Mouse (Mus musculus) liver, postnatal 0 days (tissue): ENCODE measurements at regions not wholly inside any gene's neighbourhood (a gene's known extent, or its start where the extent isn't known, plus 50 kb on each side); places are given as distances from the start of the nearest gene placed in this dataset.

ENCODE experiments used
- CTCF ChIP-seq: sonication (generic); IDR thresholded peaks from 2 replicates; pipeline ENCODE4 v1.5.1; 2016; ENCODE audit warnings: antibody characterized with exemption, low read depth
- EP300 ChIP-seq: IDR thresholded peaks from 2 replicates; pipeline ENCODE4 v1.6.1; 2016; ENCODE audit warnings: antibody characterized with exemption, low read depth, mild to moderate bottlenecking

DNA sequence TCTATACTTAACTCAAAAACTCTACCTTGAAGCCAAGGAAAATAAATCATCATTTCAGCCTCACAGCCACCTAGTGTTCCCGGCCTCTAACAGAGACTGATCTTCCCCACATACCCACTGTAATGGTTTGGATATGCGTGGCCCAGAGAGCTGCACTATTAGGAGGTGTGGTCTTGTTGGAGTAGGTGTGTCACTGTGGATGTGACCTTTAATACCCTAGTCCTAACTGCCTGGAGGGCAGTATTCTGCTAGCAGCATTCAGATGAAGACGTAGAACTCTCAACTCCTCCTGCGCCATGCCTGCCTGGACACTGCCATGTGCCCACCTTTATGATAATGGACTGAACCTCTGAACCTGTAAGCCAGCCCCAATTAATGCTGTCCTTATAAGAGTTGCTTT lies 99.0 kb upstream of the Slc44a1 start:
- TF ChIP-seq CTCF (no peak), EP300 (no peak)
